Mouse (Mus musculus): ENCODE data around the gene Maco1.

DNA sequence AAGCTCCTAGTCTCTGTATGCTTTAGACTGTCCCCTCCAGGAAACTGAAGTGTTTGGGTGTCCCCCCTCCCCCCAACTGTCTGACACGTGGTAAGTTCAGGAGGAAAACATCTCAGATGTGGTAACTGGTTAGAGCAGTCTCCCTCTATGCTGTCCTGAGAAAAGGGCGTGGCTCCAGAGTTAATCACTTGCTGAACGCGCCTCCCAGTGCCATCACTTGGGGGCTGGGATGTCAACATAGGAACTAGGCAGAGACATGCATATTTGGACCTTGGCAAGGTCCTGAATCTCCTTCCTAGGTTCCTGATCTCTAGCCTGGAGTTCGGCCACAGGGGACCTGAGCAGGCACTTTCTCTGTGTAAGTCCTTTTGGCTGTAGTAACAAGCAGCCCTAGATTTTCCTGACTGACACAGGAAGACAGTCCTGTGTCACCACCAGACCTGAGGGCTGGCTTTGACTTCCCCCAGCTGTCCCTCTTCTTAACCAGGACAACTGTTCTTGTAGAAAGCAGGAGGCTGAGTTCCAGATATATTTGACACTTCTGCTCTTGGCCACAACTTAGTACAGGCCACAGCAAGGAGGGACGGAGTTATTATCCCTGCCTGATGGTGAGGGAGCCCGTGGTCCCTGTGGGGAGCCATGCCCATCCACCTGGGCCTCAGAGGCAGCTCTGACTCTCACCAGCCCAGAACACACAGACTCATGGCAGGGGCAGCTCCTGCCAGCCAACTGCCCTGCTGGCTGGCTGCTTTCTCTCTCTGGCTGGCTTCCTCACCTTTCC, 56.4 kb downstream of the Maco1 start:
- no peak for TF ChIP-seq CTCF (IDR thresholded peaks at IDR 0.05; ENCODE audit: extremely low read depth, insufficient read length, insufficient replicate concordance, low read depth, low read length)
- no peak for TF ChIP-seq POLR2A (IDR thresholded peaks at IDR 0.05; ENCODE audit: low read depth, low read length)
